Mouse (Mus musculus) kidney, adult 8-10 months (tissue): ENCODE measurements at regions not wholly inside any gene's neighbourhood (a gene's known extent, or its start where the extent isn't known, plus 50 kb on each side); places are given as distances from the start of the nearest gene placed in this dataset.

Source experiments
- DNase-seq, 2 experiments: peaks; one replicate each; pipeline ENCODE4 v3.0.0; 2022

DNA sequence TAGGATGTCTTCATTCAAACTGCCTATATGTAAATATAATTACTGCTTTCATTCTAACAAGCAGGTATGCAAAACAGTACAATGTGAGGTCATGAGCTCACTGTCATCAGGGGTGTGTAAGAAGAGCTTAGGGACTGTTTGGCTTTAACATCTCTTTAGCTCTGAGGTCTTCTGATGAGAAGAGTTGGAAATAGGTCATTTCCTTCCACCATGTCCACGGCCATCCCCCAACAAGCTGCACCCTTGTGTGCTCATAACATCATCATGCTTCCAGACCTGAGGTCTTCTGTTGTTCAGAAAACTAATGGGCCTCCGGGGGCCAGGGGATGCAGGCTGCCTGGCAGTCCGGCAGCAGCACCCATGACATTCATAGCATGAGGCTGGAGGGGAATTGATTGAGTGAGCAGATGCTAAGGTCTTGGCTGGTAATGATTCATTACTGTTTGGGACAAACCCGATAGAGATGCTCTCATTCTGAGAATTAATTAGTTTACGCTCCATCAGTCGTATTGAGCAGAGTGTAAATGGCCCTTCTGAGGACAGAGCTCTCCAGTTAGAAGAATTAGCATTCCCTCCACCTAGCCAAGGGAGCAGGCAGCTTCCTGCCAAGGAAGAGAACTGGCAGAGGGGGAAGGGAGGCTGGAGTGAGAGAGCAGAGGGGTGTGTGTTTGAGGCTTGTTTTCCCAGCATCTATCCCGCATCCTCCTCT lies 64.0 kb downstream of the Rps24 start:
- DNase-seq = no peak

DNA sequence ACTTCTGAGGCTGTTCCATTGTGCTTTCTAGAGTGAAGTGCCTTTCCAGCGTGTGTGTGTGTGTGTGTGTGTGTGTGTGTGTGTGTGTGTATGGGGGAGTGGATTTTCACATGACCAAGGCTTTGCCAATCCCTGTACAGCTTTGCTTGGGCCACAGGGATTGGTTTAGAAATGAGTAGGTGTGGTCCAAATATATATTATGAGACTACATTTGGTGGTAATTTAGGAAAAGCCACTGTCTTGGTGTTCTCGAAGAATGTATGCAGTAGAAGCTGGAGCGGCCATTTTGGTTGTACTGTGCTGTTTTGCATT lies 64.5 kb downstream of the Rps24 start:
- DNase-seq = no peak

DNA sequence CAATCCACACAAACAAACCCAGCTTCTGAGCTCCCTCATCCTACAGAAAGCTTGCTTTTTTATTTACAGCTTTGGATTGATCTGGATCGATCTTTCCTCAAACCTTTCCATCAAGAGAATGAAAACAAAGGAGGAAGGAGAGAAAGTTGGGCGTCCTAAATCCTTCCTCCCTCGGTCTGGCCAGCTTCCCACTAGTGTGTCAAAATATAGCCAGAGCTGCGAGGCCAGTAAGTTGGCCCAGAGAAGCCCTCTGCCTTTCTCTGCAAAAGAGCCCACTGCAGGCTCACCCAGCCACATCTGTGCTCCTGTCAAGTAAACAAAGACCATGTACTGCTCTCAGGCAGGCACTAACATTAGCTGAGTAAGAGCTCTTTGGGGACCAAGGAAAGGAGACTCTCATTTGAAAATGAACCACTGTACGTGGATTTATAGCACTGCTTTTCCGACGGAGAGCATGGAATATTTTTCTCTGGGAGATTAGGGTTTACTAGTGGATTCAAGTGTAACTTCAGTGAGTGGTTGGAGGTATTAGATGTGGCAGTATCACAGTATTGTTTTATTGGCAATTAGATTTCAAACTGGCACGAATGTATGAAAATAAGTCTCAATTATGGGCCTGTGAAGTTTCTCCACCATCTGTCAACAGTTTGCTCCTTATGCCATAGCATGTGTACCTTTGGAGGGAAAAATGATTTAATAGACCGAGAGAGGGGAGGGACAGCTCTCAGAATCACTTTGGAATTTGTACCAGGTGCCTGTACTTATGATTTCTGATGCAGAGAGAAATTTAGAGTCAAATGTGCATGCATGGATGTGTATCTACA lies 78.1 kb downstream of the Rps24 start:
- DNase-seq = no peak

DNA sequence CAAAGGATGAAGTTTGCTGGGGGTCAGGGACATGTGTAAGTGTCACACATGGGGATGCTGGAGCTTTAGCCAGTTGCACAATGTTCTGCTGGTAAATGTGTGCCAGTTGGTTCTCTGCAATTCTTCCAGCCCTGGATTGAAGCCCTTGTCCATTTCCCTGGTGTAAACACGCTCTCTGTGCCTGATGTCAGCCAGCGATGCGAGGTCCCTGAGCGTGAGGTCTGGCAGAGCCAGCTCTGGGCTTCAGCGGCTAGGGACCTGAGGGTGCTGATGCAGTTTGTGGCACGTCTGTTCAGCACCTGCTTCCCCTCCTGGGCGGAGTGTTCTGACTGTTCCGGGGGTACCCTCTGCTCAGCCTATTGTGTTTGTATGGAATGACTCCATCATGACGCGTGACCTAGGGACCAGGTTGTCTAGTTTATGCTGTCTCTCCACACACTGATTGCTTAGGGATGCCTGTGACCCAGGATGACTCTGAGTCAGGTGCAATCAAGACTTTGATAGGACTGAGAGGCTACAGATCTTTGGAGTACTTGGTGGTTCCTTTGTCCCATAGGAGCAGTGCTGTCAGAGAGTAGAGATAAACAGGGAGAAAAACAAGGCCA lies 78.9 kb downstream of the Rps24 start:
- DNase-seq = no peak

DNA sequence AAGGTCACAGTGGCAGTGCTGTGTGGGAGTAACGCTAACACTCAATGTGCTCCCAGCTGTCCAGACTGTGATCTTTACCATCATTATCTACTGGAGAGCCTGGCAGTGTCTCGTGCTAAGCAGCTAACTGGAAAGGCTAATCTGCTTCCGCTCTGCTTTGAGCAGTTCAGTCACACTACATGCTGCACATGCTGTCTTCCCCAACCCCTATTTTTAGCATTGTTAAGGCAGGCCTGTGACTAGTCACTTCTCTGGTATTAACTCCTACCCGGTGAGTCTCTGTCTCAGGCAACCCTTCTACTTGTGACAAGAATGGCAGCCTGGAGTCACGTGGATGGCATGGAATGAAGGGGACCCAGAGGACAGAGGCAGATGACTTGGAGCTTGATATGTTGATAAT lies 88.2 kb downstream of the Rps24 start:
- no peak for DNase-seq

DNA sequence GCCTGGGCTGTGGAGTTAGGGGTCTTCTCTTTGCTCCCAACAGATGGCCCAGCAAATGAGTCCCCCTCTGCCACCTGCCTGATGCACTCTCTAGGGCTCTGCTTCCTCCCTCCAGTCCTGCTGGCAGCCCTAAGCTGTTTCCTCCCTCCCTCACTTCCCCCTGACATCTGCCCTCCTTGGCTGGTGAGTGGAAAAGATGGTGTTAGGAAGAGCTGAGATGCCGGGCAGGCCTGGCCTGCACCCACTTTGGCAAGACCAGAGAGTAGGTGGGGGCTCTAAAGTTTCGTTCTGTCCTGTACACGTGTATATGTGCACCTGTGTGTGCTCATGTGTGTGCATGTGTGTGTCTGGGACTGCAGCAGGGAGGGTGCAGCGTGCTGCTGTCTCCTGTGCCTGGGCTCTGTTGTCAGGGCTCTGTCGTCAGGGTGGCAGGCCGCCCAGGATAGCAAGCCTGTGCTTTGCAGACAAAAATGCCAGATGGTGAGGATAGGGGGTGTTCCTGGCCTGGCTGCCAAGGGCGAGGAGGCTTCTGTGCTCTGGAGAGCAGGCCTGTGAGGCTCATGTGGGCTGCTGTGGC lies 91.7 kb downstream of the Rps24 start:
- no peak for DNase-seq

DNA sequence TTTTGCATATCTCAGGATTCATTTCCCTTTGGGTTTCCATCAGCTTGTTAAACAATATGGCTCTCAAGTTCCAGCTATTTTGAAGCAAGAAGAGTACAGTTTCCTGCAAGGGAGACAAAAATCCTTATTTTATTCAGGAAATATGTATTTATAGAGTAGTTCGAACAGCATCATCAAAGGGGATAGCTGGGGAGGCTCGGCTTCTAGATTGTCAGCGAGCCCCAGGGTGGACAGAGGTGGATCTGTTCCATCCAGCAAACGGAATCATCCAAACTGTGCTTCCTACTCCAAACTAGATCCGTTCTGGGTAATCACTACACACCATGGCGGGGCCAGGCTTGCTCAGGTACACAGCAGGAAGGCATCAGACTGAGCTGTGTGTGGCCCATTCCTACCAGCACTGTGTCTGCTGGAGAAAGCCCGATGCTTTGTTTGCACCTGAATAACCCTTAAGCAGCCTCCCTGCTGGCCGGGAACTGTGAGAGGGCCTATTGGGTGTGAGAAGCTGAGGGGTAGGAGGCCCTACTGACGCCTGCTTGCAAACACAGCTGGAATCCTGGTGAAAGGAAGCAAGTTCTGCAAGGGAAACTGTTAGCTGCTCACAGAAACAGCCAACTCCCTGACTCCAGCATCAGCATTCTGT lies 92.3 kb downstream of the Rps24 start:
- no peak for DNase-seq

DNA sequence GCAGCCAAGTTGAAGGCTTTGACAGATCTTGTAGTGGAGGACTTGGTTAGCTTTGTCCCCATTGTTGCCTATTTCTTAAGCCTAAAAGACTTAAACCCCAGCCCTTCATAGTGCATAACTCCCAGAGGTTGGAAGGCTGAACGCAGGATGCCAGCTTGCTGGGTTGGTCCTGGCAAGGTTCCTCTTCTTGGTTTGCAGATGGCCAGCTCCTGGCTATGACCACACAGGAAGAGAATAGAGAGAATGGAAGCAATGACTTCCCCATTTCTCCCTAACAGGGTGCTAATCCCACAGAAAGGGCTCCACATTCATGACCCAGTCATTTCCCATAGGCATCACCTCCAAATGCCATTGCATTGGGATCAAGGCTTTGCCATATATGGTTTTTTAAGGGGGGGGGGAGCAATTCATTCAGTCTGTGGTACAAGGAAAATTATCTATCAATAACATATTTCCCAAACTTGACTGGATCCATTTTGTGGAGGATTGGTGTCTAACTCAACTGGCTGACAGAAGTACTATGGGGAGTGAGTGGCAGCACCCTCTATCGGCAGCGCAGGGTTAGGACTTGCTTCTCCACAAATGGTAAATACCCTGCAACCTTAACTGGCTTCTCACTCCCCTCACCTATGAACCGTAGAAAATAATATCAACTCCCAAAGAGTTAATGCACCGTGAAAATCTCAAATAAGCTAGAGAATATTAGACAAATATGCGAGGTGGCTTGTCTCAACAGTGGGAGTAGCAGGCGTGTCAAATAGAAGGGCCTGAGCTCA lies 99.4 kb downstream of the Rps24 start:
- DNase-seq = no peak

DNA sequence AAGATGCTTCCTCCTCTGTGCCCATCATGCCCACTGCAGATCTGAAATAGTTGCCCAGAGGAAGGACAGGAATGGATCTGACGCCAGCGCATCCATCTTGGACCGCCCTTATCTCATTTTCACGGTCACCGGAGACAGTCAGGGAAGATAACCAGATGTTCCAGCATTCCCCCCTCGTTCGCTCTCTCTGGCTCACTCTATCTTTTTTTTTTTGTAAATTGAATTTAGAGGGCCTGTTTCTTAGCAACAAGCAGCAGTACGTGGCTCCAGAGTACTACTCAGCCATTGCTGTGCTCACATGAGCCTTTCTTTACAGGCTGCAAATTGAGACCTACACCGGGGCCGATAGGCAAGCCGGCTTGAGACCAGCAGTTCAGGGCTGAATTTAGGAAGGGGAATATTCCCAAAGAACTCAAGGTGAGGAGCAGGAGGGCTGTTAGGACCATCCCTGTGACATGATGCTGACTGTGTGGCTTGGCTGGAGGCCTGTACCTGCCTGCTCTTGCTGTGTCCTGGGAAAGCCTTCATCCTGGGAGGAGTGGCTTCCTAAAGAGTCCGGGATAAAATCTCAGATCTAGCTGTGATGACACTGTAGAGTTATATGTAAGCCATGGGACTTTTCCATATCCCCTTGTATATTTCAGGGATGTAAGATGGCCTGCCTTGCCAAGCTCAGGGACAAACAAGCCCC lies 100.2 kb downstream of the Rps24 start:
- no peak for DNase-seq

DNA sequence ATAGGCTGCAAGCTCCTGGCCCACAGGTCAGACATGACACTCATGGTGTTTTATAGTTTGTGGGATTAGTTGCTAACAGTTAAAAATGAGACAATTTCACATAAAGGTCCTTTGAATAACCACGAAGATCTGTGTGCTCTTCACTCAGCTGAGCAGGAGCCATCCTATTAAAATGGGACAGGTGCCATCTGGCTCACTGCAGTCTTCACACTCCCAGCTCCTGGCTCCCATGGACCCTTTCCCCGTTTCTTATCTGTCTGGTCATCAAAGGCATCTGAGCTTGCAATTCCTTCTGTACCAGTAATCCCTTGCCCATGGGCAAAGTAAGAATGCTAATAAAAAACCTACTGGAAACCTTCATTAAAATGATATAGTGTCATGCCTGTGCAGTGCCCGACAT lies 101.1 kb downstream of the Rps24 start:
- DNase-seq = no peak

DNA sequence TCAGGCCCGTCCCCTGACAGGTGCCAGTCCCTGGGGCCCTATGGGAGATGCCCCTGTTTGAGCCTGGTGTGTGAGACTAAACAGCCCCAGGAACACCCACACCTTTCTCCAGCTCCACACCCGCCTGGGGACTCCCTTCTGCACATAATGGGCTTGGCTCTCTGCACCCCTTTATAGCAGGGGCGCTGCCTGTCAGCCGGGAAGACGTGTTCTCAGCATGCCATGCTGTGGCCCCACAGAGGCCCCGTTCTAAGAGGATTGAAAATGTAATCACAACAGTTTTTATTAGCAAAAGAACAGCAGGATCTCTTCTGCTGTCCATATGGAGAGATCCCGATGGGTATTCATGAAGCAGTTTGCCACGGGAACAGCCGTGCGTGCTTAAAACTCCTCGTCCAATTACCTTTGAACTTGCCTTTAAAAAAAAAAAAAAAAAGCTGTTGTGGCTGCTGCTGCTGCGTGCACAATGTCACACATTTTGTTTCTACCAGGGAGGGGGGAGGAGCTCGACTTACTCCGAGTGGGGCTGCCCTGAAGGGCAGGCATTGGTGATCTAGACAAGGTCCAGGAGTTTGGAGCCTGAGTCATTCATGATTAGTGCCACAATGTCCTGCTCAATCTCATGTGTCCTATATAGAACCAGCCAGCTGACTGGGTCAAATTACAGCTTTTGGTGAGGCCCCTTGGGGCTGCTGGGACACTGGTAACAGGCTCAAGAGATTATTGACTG lies 119.7 kb downstream of the Rps24 start:
- no peak for DNase-seq

DNA sequence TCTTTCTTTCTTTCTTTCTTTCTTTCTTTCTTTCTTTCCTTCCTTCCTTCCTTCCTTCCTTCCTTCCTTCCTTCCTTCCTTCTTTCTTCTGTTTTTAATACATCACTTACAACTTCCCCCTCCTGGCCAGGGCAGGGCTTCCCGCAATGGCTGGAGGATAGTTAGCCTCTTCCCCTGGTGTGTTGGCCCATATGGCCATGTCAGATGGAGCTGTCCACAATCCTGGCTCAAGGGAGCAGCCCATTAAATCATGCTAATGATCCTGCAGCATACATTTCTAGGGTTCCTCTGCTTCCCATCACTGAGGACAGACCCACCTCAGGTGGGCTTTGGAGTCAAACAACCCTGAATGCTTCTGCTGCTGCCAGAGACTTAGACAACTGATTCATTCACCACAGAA lies 121.4 kb downstream of the Rps24 start:
- no peak for DNase-seq

DNA sequence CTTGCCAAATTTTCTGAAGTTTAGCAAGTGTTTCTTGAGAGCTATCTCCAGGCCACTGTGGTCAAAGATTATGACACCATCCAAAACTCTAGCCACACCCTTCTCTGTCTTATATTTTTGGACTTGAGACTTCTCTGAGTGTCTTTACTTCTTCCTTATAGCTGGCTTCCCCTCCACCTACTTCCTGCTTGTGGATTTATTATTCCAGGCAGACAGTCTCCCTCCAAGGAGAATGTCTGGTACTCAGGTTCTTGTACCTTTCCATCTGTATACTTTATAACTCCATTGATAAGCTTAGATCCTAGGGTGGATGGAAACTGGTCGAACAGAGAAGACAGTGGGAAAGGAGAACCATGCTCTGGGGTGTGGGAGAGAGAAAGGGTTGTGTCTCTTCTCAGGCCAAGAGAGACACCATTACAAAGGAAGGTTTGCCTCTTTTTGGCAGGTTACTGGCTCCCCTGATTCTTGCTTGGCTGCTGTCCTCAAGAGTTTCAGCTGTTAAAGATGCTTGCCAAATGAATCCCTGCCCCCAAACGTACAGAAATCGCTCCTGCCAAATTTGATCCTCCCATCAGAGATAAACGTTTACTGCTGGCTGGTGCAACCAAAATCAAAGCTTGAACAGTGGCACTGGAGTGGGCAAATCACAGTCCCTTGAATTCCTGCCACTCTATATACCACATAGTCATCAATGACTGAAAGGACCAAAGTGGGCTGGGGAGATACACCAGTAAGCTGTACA lies 125.5 kb downstream of the Rps24 start:
- no peak for DNase-seq

DNA sequence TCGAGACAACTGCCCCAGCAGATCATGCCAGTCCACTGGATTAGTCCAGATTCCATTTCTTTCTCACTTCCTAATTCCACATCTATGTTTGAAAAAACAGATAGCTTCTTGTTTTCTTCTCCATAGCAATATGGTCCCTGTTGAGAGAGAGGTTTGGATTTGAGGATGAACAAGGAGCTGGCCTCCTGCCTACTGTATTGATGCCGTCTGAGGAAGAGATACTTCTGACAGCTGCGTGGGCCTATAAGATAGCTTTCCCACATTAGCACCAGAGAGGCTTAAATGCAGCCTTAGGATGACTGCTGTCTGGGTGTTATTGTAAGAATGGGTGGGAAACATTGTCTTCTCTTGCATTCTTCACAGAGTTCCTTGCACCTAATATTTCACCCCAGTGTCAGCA lies 128.9 kb downstream of the Rps24 start:
- DNase-seq = no peak

DNA sequence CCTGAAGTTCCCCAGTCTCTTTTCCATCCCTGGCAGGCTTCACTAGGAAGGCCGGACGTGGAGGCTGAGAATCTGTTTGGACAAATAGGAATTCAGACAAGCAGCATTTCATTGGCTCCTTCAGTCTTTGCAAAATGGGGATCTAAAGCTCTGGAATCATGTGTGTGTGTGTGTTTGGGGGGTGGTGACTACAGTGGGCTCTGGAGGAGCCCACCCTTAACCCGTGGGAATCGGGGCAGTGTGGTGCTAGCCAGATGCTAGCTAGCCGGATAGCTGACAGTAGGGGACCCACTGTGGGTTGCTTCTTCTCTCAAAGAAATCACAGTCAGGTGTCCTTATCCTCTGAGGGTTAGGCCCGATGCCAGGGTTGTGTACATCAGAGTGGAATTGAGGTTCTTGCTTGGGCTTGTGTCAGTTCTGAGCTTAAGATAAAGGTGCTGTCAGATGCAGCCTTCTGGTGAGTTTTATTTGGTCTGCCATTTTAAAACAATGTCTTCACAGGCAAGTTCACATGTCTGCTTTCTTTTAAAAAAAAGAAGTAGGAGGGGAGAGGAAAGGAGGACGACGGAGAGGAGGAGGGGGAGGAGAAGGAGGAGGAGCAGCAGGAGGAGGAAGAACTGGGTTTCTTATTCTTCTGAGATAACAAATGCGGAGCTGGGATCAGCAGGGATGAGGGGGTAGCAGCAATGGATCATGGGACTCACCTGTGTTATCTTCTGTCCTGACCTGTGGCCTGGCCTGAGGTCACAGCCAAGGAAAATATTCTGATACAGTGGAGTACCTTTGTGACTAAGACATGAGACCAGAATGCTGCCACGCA lies 129.6 kb downstream of the Rps24 start:
- no peak for DNase-seq

DNA sequence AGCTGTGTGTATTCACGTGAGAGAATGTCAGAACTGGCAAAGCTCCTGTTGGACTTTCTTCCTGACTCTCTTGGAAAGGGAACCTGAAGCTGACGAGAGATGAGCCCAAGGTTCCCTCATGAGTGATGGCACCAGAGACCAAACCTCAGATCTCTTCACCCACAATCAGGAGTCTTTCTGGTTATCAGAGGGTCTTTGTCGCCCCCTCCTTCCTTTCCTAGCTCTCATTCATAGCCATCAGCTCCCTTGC lies 130.1 kb downstream of the Rps24 start:
- no peak for DNase-seq

DNA sequence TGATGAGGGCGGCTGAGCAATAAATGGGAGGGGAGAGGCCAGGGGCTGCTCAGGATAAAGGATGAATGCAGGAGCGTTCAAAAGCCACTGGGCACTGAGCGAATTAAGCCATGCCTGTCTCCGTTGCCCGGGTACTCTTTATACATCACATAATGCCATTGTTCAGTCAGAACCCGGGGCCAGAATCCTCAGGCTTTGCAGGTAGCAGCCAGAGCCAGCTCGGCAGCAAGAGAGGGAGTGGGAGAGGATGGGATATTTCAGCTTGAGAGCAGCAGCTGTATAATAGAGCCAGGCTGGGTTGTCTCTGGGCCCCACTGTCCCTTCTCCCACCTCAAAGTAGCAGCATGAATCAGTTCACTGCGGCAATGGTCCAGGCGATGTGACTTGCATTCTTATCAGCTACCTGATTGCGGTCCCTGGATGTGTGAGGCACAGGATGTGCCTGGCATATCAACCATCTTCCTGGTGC lies 130.5 kb downstream of the Rps24 start:
- DNase-seq = no peak

DNA sequence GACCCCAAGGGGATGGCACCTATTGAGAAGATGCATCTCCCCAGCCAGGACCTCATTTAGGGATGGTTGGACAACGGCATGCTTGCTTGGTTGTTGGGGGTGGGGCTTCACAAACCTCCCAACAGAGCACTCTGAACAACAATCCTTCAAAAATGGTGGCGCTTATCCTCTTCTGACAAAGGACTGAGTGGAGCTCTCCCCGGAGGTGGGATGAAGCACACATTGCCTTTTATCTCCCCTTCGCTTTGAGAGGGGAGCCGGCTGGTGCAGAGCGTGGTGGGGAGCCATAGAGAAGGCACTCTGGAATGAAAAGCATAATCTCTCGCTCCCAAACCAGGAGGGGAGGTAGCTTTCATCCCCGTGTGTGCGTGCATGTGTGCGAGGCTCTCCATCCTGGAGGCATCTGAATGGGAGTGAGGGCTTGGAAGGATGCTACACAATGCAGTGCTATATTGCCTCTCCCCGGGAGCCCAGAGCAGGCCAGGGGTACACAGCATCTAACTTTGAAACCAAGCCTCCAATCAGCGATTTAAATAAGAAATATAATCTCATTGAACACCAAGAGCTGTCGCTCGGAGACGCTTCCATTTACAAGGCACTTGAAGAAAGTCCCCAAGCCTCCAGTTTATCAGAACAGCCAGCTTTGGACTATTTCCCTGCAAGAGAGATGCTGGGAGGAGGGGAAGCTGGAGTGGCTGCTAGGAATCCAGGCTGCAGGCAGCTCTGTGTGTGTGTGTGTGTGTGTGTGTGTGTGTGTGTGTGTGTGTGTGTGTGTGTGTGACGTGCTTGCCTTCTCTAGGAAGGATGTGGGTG lies 131.5 kb downstream of the Rps24 start:
- DNase-seq = no peak

DNA sequence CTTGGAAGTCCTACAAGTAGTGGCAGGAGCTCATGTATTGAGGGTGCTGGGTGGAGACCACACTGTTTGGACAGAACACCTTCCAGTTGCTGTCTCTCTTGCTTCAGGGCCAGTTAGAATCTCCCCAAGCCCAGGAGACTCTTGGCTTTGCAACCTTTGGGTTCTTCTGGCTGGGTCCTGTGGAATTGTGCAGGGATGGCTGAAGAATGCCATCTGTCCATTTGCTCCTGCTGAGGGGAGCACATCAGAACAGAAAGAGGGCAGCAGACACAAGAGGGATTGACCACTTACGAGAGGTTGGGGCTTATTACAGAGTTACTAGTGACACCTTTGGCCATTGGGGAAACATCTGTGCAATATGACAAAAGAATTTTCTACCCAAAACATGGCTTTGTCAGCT lies 145.1 kb downstream of the Rps24 start:
- DNase-seq = no peak
